Mouse (Mus musculus): ENCODE data around the gene Slc22a7.

The Slc22a7 gene

GRCm38 (mm10) chr17:46438298-46438873, at the start of gene Slc22a7:
Gene Slc22a7, minus strand, starts transcription at chr17:46438457.
- no peak for DNase-seq (ENCODE audit: low read depth, low spot score)

GRCm38 (mm10) chr17:46487431-46487830, 49.2 kb upstream of the Slc22a7 start, which contains the start of gene Ttbk1:
Gene Ttbk1, minus strand, starts transcription at chr17:46487675.
- DNase-seq (ENCODE audit: low read depth, low spot score), result peak; percentile 63

GRCm38 (mm10) chr17:46486995-46487394, 48.7 kb upstream of the Slc22a7 start:
- DNase-seq (ENCODE audit: low read depth, low spot score), result no peak

GRCm38 (mm10) chr17:46484461-46484875, 46.2 kb upstream of the Slc22a7 start:
- DNase-seq (ENCODE audit: low read depth, low spot score), result peak; percentile 7

- peak; percentile 39 for DNase-seq (ENCODE audit: low read depth, low spot score)
Observed at GRCm38 (mm10) chr17:46484021-46484431, 45.8 kb upstream of the Slc22a7 start.

GRCm38 (mm10) chr17:46483561-46484001, 45.3 kb upstream of the Slc22a7 start:
- DNase-seq (ENCODE audit: low read depth, low spot score), result peak; percentile 39

GRCm38 (mm10) chr17:46477286-46477685, 39.0 kb upstream of the Slc22a7 start:
- no peak for DNase-seq (ENCODE audit: low read depth, low spot score)

GRCm38 (mm10) chr17:46476601-46477000, 38.3 kb upstream of the Slc22a7 start:
- no peak for DNase-seq (ENCODE audit: low read depth, low spot score)

- no peak for DNase-seq (ENCODE audit: low read depth, low spot score)
Observed at GRCm38 (mm10) chr17:46467830-46468229, 29.6 kb upstream of the Slc22a7 start.

GRCm38 (mm10) chr17:46462226-46462625, 24.0 kb upstream of the Slc22a7 start:
- no peak for DNase-seq (ENCODE audit: low read depth, low spot score)

GRCm38 (mm10) chr17:46461347-46461746, 23.1 kb upstream of the Slc22a7 start:
- no peak for DNase-seq (ENCODE audit: low read depth, low spot score)

GRCm38 (mm10) chr17:46460673-46461072, 22.4 kb upstream of the Slc22a7 start:
- DNase-seq (ENCODE audit: low read depth, low spot score), result no peak

- no peak for DNase-seq (ENCODE audit: low read depth, low spot score)
Observed at GRCm38 (mm10) chr17:46458439-46458838, 20.2 kb upstream of the Slc22a7 start.

GRCm38 (mm10) chr17:46457791-46458190, 19.5 kb upstream of the Slc22a7 start:
- DNase-seq (ENCODE audit: low read depth, low spot score), result peak; percentile 64

GRCm38 (mm10) chr17:46455110-46455691, 16.9 kb upstream of the Slc22a7 start:
- DNase-seq (ENCODE audit: low read depth, low spot score), result peak; percentile 21

- no peak for DNase-seq (ENCODE audit: low read depth, low spot score)
Observed at GRCm38 (mm10) chr17:46454539-46454938, 16.3 kb upstream of the Slc22a7 start.

- peak; percentile 20 for DNase-seq (ENCODE audit: low read depth, low spot score)
Observed at GRCm38 (mm10) chr17:46453970-46454411, 15.7 kb upstream of the Slc22a7 start.

GRCm38 (mm10) chr17:46453302-46453948, 15.2 kb upstream of the Slc22a7 start:
- DNase-seq (ENCODE audit: low read depth, low spot score), result no peak

- no peak for DNase-seq (ENCODE audit: low read depth, low spot score)
Observed at GRCm38 (mm10) chr17:46452683-46453082, 14.4 kb upstream of the Slc22a7 start.

- no peak for DNase-seq (ENCODE audit: low read depth, low spot score)
Observed at GRCm38 (mm10) chr17:46446264-46446663, 8.0 kb upstream of the Slc22a7 start.

GRCm38 (mm10) chr17:46444839-46445579, 6.8 kb upstream of the Slc22a7 start:
- no peak for DNase-seq (ENCODE audit: low read depth, low spot score)

- DNase-seq (ENCODE audit: low read depth, low spot score), result no peak
Observed at GRCm38 (mm10) chr17:46439176-46439575, 919 bp upstream of the Slc22a7 start.
